In the genomic region with DNA sequence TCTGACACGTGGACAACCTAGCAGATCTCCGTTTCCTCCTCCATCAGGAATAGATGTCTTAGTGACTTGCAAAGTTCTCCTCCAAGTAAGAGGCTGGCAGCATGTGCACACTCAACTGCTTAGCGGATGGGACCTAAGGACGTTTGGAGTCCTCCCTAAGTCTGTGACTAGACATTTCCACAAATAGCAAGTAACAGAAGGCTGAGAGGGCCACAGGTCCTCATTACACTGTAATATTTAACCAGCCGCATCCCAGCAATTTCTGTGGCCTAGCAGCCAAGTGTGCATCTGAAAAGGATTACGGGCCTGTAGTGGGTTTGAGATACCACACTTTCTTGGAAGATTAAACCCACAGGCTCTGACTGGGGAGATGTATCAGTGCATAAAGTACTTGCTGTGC, we compare ENCODE assay signal across 11 mouse cellular contexts.
"Had no signal": no experiment of that assay in that cellular context is flagged by ENCODE, and none has a peak within 500 bp of the region (broad histone marks: within the 10 kb centered on the region; RNA-seq: fewer than 3 reads in every experiment).

No protein-coding gene starts in this region.

- H3K4me3 ChIP-seq: limb, embryonic 13.5 days; midbrain, embryonic 13.5 days; stomach, embryonic 15.5 days had no signal

- H3K36me3 ChIP-seq: limb, embryonic 13.5 days; midbrain, embryonic 13.5 days; stomach, embryonic 15.5 days had no signal

- H3K4me2 ChIP-seq: limb, embryonic 13.5 days; midbrain, embryonic 13.5 days; stomach, embryonic 15.5 days had no signal

- ATAC-seq: lung, postnatal 0 days; midbrain, embryonic 13.5 days had no signal

- DNase-seq: layer of hippocampus, adult 9-11 months; layer of hippocampus, postnatal 36 days; left cerebral cortex, postnatal 4 days; right cerebral cortex, postnatal 14 days; thymus, postnatal 4 days had no signal

- H3K27ac ChIP-seq: kidney, postnatal 0 days; limb, embryonic 13.5 days; liver, embryonic 14.5 days; midbrain, embryonic 13.5 days; stomach, embryonic 15.5 days had no signal

- H3K9ac ChIP-seq: limb, embryonic 13.5 days; liver, embryonic 14.5 days; midbrain, embryonic 13.5 days; stomach, embryonic 15.5 days had no signal

- H3K27me3 ChIP-seq: midbrain, embryonic 13.5 days had no signal

- H3K4me1 ChIP-seq: midbrain, embryonic 13.5 days; stomach, embryonic 15.5 days had no signal

- H3K9me3 ChIP-seq: midbrain, embryonic 13.5 days; stomach, embryonic 15.5 days had no signal
